Mouse (Mus musculus) midbrain, postnatal 0 days (tissue): ENCODE data around the gene A830031A19Rik. TPM values are rescaled to one million over a fixed set of nuclear protein-coding genes. Genes with fewer than 3 reads are reported as not detected.

Source experiments
- ATAC-seq: fragments of 200-750 bp; cut with Nextera tagmentation; 2 replicates; pipeline ENCODE4 v1.8.0; 2017; ENCODE audit warnings: moderate number of reproducible peaks, mild to moderate bottlenecking, moderate TSS enrichment, moderate library complexity; ENCODE audit not compliant: low FRiP score
- DNase-seq: peaks from one replicate; pipeline ENCODE4 v3.0.0-alpha.2; 2015; ENCODE audit warnings: low spot score
- H3K27ac ChIP-seq: fragments of 300-500 bp; sonication (generic); 2 replicates; pipeline ENCODE4 v1.5.1; 2014; ENCODE audit warnings: low read depth, mild to moderate bottlenecking, low read length, mixed read lengths
- H3K27me3 ChIP-seq: fragments of 300-500 bp; sonication (generic); 2 replicates; pipeline ENCODE4 v1.6.1; 2014; ENCODE audit warnings: low read length, control low read depth, mixed read lengths; ENCODE audit not compliant: insufficient read depth
- H3K36me3 ChIP-seq: fragments of 300-500 bp; sonication (generic); 2 replicates; pipeline ENCODE4 v1.6.1; 2014; ENCODE audit warnings: low read length, control low read depth, mixed read lengths; ENCODE audit not compliant: insufficient read depth
- H3K4me1 ChIP-seq: fragments of 300-500 bp; sonication (generic); 2 replicates; pipeline ENCODE4 v1.6.1; 2014; ENCODE audit warnings: mild to moderate bottlenecking, control low read depth, antibody characterized with exemption, low read length, mixed read lengths; ENCODE audit not compliant: insufficient read depth
- H3K4me2 ChIP-seq: fragments of 300-500 bp; sonication (generic); 2 replicates; pipeline ENCODE4 v1.6.1; 2014; ENCODE audit warnings: low read depth, mild to moderate bottlenecking, low read length, mixed read lengths; ENCODE audit not compliant: poor library complexity, severe bottlenecking
- H3K4me3 ChIP-seq: fragments of 300-500 bp; sonication (generic); 2 replicates; pipeline ENCODE4 v1.5.1; 2014; ENCODE audit warnings: low read depth, mild to moderate bottlenecking, low read length, moderate library complexity
- H3K9ac ChIP-seq: fragments of 300-500 bp; sonication (generic); replicated peaks from 2 replicates; pipeline ENCODE4 v1.6.1; 2014; ENCODE audit warnings: mild to moderate bottlenecking, low read length, moderate library complexity, mixed read lengths; ENCODE audit not compliant: poor library complexity, severe bottlenecking
- H3K9me3 ChIP-seq: fragments of 300-500 bp; sonication (generic); 2 replicates; pipeline ENCODE4 v1.6.1; 2016; ENCODE audit warnings: low read length, control low read depth
- CTCF ChIP-seq: IDR thresholded peaks from 2 replicates; pipeline ENCODE4 v1.5.1; 2016; ENCODE audit warnings: antibody characterized with exemption, mild to moderate bottlenecking
- whole genome bisulfite sequencing: fragments of 180-500 bp; shearing (Covaris S2); extraction: QIAGEN DNeasy Blood & Tissue Kit; methylation state at CpG from one replicate; pipeline ENCODE4 v1.1.7; 2014; 5-methylcytosine and 5-hydroxymethylcytosine counted together
- polyA plus RNA-seq: library from polyadenylated mRNA; unstranded; fragments of >200 nt; fragmentation: Nextera tagmentation; extraction: Ambion mirVana; gene quantifications from 2 replicates; pipeline ENCODE4 v1.2.1, GENCODE M21; 2015
- total RNA-seq: library from RNA; depleted of rRNA; stranded (reverse); fragments of >200 nt; gene quantifications from 2 replicates; pipeline ENCODE4 v1.2.3, GENCODE M21; 2014

Gene A830031A19Rik
- total and polyA plus RNA-seq, 2 experiments from 2014 or later, result not detected

GRCm38 (mm10) chr11:24098662-24099061 is 23.8 kb upstream of the A830031A19Rik start:
- H3K4me1 ChIP-seq, result peaks cover 12% of the 10 kb centered on the region; the same call in 1 of the 2 replicates
- H3K4me3 ChIP-seq, result no peak overlapping the region
- no peak overlapping the region for H3K9ac ChIP-seq
- H3K27me3 ChIP-seq, result no peaks in the 10 kb centered on the region
- ATAC-seq, result no peak
- H3K36me3 ChIP-seq, result no peaks in the 10 kb centered on the region
- TF ChIP-seq CTCF, result no peak
- peak overlapping the region; percentile 19; the same call in 1 of the 2 replicates for H3K4me2 ChIP-seq
- no peaks in the 10 kb centered on the region for H3K9me3 ChIP-seq
- 40% methylated on average over 3 of the region's 3 CpGs for WGBS
- DNase-seq, result no peak
- no peak overlapping the region for H3K27ac ChIP-seq

GRCm38 (mm10) chr11:24098069-24098468 is 23.2 kb upstream of the A830031A19Rik start:
- no peak overlapping the region for H3K9ac ChIP-seq
- TF ChIP-seq CTCF, result no peak

GRCm38 (mm10) chr11:24097026-24097425 is 22.2 kb upstream of the A830031A19Rik start:
- 31% methylated on average over 6 of the region's 6 CpGs for WGBS
- Histone ChIP-seq H3K4me2 (peak overlapping the region; percentile 10), H3K4me3 (no peak overlapping the region), H3K27ac (0 out of 2 replicates have a peak overlapping the region, but pooled peaks have one; percentile 9), H3K27me3 (no peaks in the 10 kb centered on the region), H3K36me3 (no peaks in the 10 kb centered on the region), H3K4me1 (peaks cover 12% of the 10 kb centered on the region; the same call in 1 of the 2 replicates), H3K9ac (no peak overlapping the region), H3K9me3 (no peaks in the 10 kb centered on the region)
- DNase-seq (no peak), ATAC-seq (no peak)
- no peak for TF ChIP-seq CTCF

More at GRCm38 (mm10) chr11:24098069-24098468, 23.2 kb upstream of the A830031A19Rik start:
- ATAC-seq, result no peak
- WGBS, result 57% methylated on average over 5 of the region's 5 CpGs
- peaks cover 12% of the 10 kb centered on the region; the same call in 1 of the 2 replicates for H3K4me1 ChIP-seq
- H3K27ac ChIP-seq, result no peak overlapping the region
- H3K4me3 ChIP-seq, result no peak overlapping the region
- DNase-seq, result no peak
- no peak overlapping the region for H3K4me2 ChIP-seq
- H3K9me3 ChIP-seq, result no peaks in the 10 kb centered on the region
- H3K27me3 ChIP-seq, result no peaks in the 10 kb centered on the region
- no peaks in the 10 kb centered on the region for H3K36me3 ChIP-seq

- Histone ChIP-seq H3K36me3 (no peaks in the 10 kb centered on the region), H3K9ac (no peak overlapping the region), H3K4me1 (peaks cover 12% of the 10 kb centered on the region; the same call in 1 of the 2 replicates), H3K4me3 (no peak overlapping the region), H3K9me3 (no peaks in the 10 kb centered on the region), H3K4me2 (peak overlapping the region; percentile 21; the same call in 1 of the 2 replicates), H3K27me3 (no peaks in the 10 kb centered on the region), H3K27ac (no peak overlapping the region)
- WGBS, result 44% methylated on average over 6 of the region's 6 CpGs
- ATAC-seq, result no peak
- TF ChIP-seq CTCF, result no peak
- no peak for DNase-seq
Observed at GRCm38 (mm10) chr11:24096483-24096882, 21.6 kb upstream of the A830031A19Rik start.

- no peak overlapping the region for H3K4me3 ChIP-seq
- H3K4me2 ChIP-seq, result peak overlapping the region; percentile 23
- H3K36me3 ChIP-seq, result no peaks in the 10 kb centered on the region
- H3K9me3 ChIP-seq, result no peaks in the 10 kb centered on the region
- no peak overlapping the region for H3K9ac ChIP-seq
- H3K27ac ChIP-seq, result peak overlapping the region; percentile 69
- ATAC-seq (no peak), DNase-seq (no peak)
- no peaks in the 10 kb centered on the region for H3K27me3 ChIP-seq
- peaks cover 12% of the 10 kb centered on the region; the same call in 1 of the 2 replicates for H3K4me1 ChIP-seq
- no peak for TF ChIP-seq CTCF
- WGBS, result 57% methylated on average over 7 of the region's 7 CpGs
Observed at GRCm38 (mm10) chr11:24095656-24096353, 21.0 kb upstream of the A830031A19Rik start.

- H3K27ac ChIP-seq, result peak overlapping the region; percentile 69
- peak overlapping the region; percentile 23 for H3K4me2 ChIP-seq
- no peak for DNase-seq
- 39% methylated on average over 9 of the region's 9 CpGs for WGBS
- no peak overlapping the region for H3K4me3 ChIP-seq
- H3K9me3 ChIP-seq, result no peaks in the 10 kb centered on the region
- H3K36me3 ChIP-seq, result no peaks in the 10 kb centered on the region
- TF ChIP-seq CTCF, result no peak
- H3K9ac ChIP-seq, result peak overlapping the region; percentile 5; the same call in 1 of the 2 replicates
- H3K4me1 ChIP-seq, result peaks cover 12% of the 10 kb centered on the region; the same call in 1 of the 2 replicates
- ATAC-seq, result no peak
- H3K27me3 ChIP-seq, result no peaks in the 10 kb centered on the region
Observed at GRCm38 (mm10) chr11:24095236-24095635, 20.4 kb upstream of the A830031A19Rik start.
